Mouse (Mus musculus): ENCODE data around the gene Gm44790. TPM values are rescaled to one million over a fixed set of nuclear protein-coding genes. Genes with fewer than 3 reads are reported as not detected.

Gene Gm44790
- total RNA-seq, 2 experiments from 2014 or later: not detected

Other genes with a start within 250 kb of the Gm44790 start
- gene Tgfa, start 231.4 kb upstream of the Gm44790 start, total RNA-seq (2015): not detected in 2 replicates
- gene Tgfa, start 231.4 kb upstream of the Gm44790 start, total RNA-seq (2017): not detected in 2 replicates
- gene Fam136a, start 61.0 kb upstream of the Gm44790 start, total RNA-seq (2015): 9.7 and 13.9 TPM in 2 replicates
- gene Fam136a, start 61.0 kb upstream of the Gm44790 start, total RNA-seq (2017): 11.7 and 12.7 TPM in 2 replicates
- 321 and 326 TPM in 2 replicates for gene Snrpg, start 55.4 kb upstream of the Gm44790 start, total RNA-seq (2015)
- 25.7 and 28.4 TPM in 2 replicates for gene Snrpg, start 55.4 kb upstream of the Gm44790 start, total RNA-seq (2017)
- 37.9 and 47.9 TPM in 2 replicates for gene Pcyox1, start 29.5 kb upstream of the Gm44790 start, total RNA-seq (2015)
- 62.6 and 84.6 TPM in 2 replicates for gene Pcyox1, start 29.5 kb upstream of the Gm44790 start, total RNA-seq (2017)
- gene Tia1, start 22.4 kb upstream of the Gm44790 start, total RNA-seq (2015): 66.4 and 69.8 TPM in 2 replicates
- 41.0 and 67.0 TPM in 2 replicates for gene Tia1, start 22.4 kb upstream of the Gm44790 start, total RNA-seq (2017)
- 24.8 and 34.1 TPM in 2 replicates for gene C87436, start 11.7 kb downstream of the Gm44790 start, total RNA-seq (2015)
- 23.5 and 33.1 TPM in 2 replicates for gene C87436, start 11.7 kb downstream of the Gm44790 start, total RNA-seq (2017)
- gene Pcbp1, start 99.7 kb downstream of the Gm44790 start, total RNA-seq (2015): 204 and 222 TPM in 2 replicates
- gene Pcbp1, start 99.7 kb downstream of the Gm44790 start, total RNA-seq (2017): 58.9 and 76.8 TPM in 2 replicates
- gene Asprv1, start 201.5 kb downstream of the Gm44790 start, total RNA-seq (2015): 13.5 and 16.8 TPM in 2 replicates
- 12.1 and 19.1 TPM in 2 replicates for gene Asprv1, start 201.5 kb downstream of the Gm44790 start, total RNA-seq (2017)
- 70.4 and 76.0 TPM in 2 replicates for gene Mxd1, start 242.5 kb downstream of the Gm44790 start, total RNA-seq (2015)
- 87.1 and 120 TPM in 2 replicates for gene Mxd1, start 242.5 kb downstream of the Gm44790 start, total RNA-seq (2017)

All from megakaryocyte, adult 5-6 weeks (primary cell).